Mouse (Mus musculus) lung, postnatal 0 days (tissue): ENCODE data around the gene Dcst2. TPM values are rescaled to one million over a fixed set of nuclear protein-coding genes. Genes with fewer than 3 reads are reported as not detected.

Experiments used
- ATAC-seq: fragments of 200-750 bp; cut with Nextera tagmentation; 2 replicates; pipeline ENCODE4 v1.8.0; 2017; ENCODE audit warnings: moderate library complexity
- DNase-seq: peaks from one replicate; pipeline ENCODE4 v3.0.0-alpha.2; 2016; ENCODE audit warnings: low spot score
- H3K27ac ChIP-seq: fragments of 300-500 bp; sonication (generic); 2 replicates; pipeline ENCODE4 v1.5.1; 2014; ENCODE audit warnings: antibody characterized with exemption, mild to moderate bottlenecking, low read length, mixed read lengths
- H3K27me3 ChIP-seq: fragments of 300-500 bp; sonication (generic); replicated peaks from 2 replicates; pipeline ENCODE4 v1.6.1; 2014; ENCODE audit warnings: low read length, mixed read lengths; ENCODE audit not compliant: insufficient read depth
- H3K36me3 ChIP-seq: fragments of 300-500 bp; sonication (generic); 2 replicates; pipeline ENCODE4 v1.6.1; 2014; ENCODE audit warnings: low read length, mixed read lengths; ENCODE audit not compliant: insufficient read depth
- H3K4me1 ChIP-seq: fragments of 300-500 bp; sonication (generic); 2 replicates; pipeline ENCODE4 v1.6.1; 2014; ENCODE audit warnings: antibody characterized with exemption, low read depth, low read length, mixed read lengths; ENCODE audit not compliant: insufficient read depth
- H3K4me2 ChIP-seq: fragments of 300-500 bp; sonication (generic); replicated peaks from 2 replicates; pipeline ENCODE4 v1.6.1; 2014; ENCODE audit warnings: low read depth, mild to moderate bottlenecking, low read length, moderate library complexity, mixed read lengths
- H3K4me3 ChIP-seq: fragments of 300-500 bp; sonication (generic); 2 replicates; pipeline ENCODE4 v1.5.1; 2014; ENCODE audit warnings: low read depth, low read length
- H3K9ac ChIP-seq: fragments of 300-500 bp; sonication (generic); replicated peaks from 2 replicates; pipeline ENCODE4 v1.6.1; 2014; ENCODE audit warnings: low read depth, mild to moderate bottlenecking
- H3K9me3 ChIP-seq: fragments of 300-500 bp; sonication (generic); 2 replicates; pipeline ENCODE4 v1.6.1; 2016; ENCODE audit warnings: low read length, mixed read lengths
- CTCF ChIP-seq: IDR thresholded peaks from 2 replicates; pipeline ENCODE4 v1.5.1; 2016; ENCODE audit warnings: antibody characterized with exemption, mild to moderate bottlenecking
- EP300 ChIP-seq: IDR thresholded peaks from 2 replicates; pipeline ENCODE4 v1.6.1; 2016; ENCODE audit warnings: antibody characterized with exemption, mild to moderate bottlenecking, control low read depth
- WGBS: fragments of 180-500 bp; shearing (Covaris S2); extraction: QIAGEN DNeasy Blood & Tissue Kit; methylation state at CpG from one replicate; pipeline ENCODE4 v1.1.7; 2014; 5-methylcytosine and 5-hydroxymethylcytosine counted together
- polyA plus RNA-seq: library from polyadenylated mRNA; unstranded; fragments of >200 nt; fragmentation: Nextera tagmentation; extraction: Ambion mirVana; gene quantifications from 2 replicates; pipeline ENCODE4 v1.2.1, GENCODE M21; 2015

Dcst2 gene
- polyA plus RNA-seq, 1 experiment from 2014 or later = 0.16 TPM

GRCm38 (mm10) chr3:89365486-89366414, 4.0 kb downstream of the Dcst2 start:
- TF ChIP-seq EP300 = no peak
- H3K4me2 ChIP-seq = no peak overlapping the region
- DNase-seq (no peak), ATAC-seq (no peak)
- no peak overlapping the region for H3K9ac ChIP-seq
- no peak overlapping the region for H3K27ac ChIP-seq
- H3K36me3 ChIP-seq = no peaks in the 10 kb centered on the region
- WGBS = 56% methylated on average over 20 of the region's 20 CpGs
- no peak overlapping the region for H3K4me3 ChIP-seq
- no peaks in the 10 kb centered on the region for H3K27me3 ChIP-seq
- no peaks in the 10 kb centered on the region for H3K9me3 ChIP-seq
- no peaks in the 10 kb centered on the region for H3K4me1 ChIP-seq

- Histone ChIP-seq H3K4me1 (no peaks in the 10 kb centered on the region), H3K4me2 (no peak overlapping the region), H3K9ac (no peak overlapping the region), H3K9me3 (no peaks in the 10 kb centered on the region), H3K27ac (no peak overlapping the region), H3K36me3 (no peaks in the 10 kb centered on the region), H3K27me3 (no peaks in the 10 kb centered on the region), H3K4me3 (no peak overlapping the region)
- ATAC-seq = no peak
- 59% methylated on average over 11 of the region's 11 CpGs for whole genome bisulfite sequencing
- no peak for DNase-seq
- no peak for TF ChIP-seq CTCF
- TF ChIP-seq EP300 = no peak
These were observed 5.6 kb downstream of the Dcst2 start for GRCm38 (mm10) chr3:89367338-89367737.

- Histone ChIP-seq H3K36me3 (no peaks in the 10 kb centered on the region), H3K27me3 (no peaks in the 10 kb centered on the region)
- no peak for TF ChIP-seq EP300
- TF ChIP-seq CTCF = no peak
These were observed 11.9 kb downstream of the Dcst2 start for GRCm38 (mm10) chr3:89373581-89374231.

GRCm38 (mm10) chr3:89377831-89378230, 16.1 kb downstream of the Dcst2 start:
- Histone ChIP-seq H3K4me3 (peak overlapping the region; percentile 48; the same call in 1 of the 2 replicates), H3K9me3 (no peaks in the 10 kb centered on the region), H3K36me3 (peaks cover 8% of the 10 kb centered on the region; the same call in 1 of the 2 replicates), H3K4me2 (peak overlapping the region; percentile 72), H3K9ac (no peak overlapping the region), H3K4me1 (peaks cover 9% of the 10 kb centered on the region; the same call in 1 of the 2 replicates), H3K27me3 (no peaks in the 10 kb centered on the region), H3K27ac (no peak overlapping the region)
- TF ChIP-seq EP300 = no peak
- no peak for TF ChIP-seq CTCF
- no peak for ATAC-seq
- DNase-seq = no peak
- WGBS = 67% methylated on average over 4 of the region's 4 CpGs

More at GRCm38 (mm10) chr3:89373581-89374231, 11.9 kb downstream of the Dcst2 start:
- Histone ChIP-seq H3K4me2 (no peak overlapping the region), H3K4me1 (peaks cover 7% of the 10 kb centered on the region; the same call in 1 of the 2 replicates), H3K9me3 (no peaks in the 10 kb centered on the region), H3K4me3 (no peak overlapping the region), H3K9ac (no peak overlapping the region), H3K27ac (no peak overlapping the region)
- WGBS = 23% methylated on average over 5 of the region's 5 CpGs
- ATAC-seq (no peak), DNase-seq (no peak)

GRCm38 (mm10) chr3:89378394-89379067, 16.8 kb downstream of the Dcst2 start:
- WGBS = 3% methylated on average over 22 of the region's 29 CpGs
- H3K4me2 ChIP-seq = peak overlapping the region; percentile 72

More at GRCm38 (mm10) chr3:89378394-89379067, 16.8 kb downstream of the Dcst2 start:
- DNase-seq (peak; percentile 93), ATAC-seq (peak; percentile 91)
- peaks cover 8% of the 10 kb centered on the region; the same call in 1 of the 2 replicates for H3K36me3 ChIP-seq
- H3K27ac ChIP-seq = peak overlapping the region; percentile 57; the same call in 1 of the 2 replicates
- H3K4me1 ChIP-seq = peaks cover 9% of the 10 kb centered on the region; the same call in 1 of the 2 replicates
- H3K4me3 ChIP-seq = peak overlapping the region; percentile 48
- TF ChIP-seq CTCF (peak; percentile 91), EP300 (peak; percentile 73)
- H3K9me3 ChIP-seq = no peaks in the 10 kb centered on the region
- no peaks in the 10 kb centered on the region for H3K27me3 ChIP-seq
- peak overlapping the region; percentile 19; the same call in 1 of the 2 replicates for H3K9ac ChIP-seq
